Mouse (Mus musculus) heart, postnatal 0 days (tissue): Measurements from ENCODE around the gene Cipc.

ENCODE experiments used
- CTCF ChIP-seq: IDR thresholded peaks from 2 replicates; pipeline ENCODE4 v1.5.1; 2016; ENCODE audit warnings: antibody characterized with exemption, control low read depth, low read depth
- EP300 ChIP-seq: IDR thresholded peaks from 2 replicates; pipeline ENCODE4 v1.6.1; 2016; ENCODE audit warnings: antibody characterized with exemption, low read depth

DNA sequence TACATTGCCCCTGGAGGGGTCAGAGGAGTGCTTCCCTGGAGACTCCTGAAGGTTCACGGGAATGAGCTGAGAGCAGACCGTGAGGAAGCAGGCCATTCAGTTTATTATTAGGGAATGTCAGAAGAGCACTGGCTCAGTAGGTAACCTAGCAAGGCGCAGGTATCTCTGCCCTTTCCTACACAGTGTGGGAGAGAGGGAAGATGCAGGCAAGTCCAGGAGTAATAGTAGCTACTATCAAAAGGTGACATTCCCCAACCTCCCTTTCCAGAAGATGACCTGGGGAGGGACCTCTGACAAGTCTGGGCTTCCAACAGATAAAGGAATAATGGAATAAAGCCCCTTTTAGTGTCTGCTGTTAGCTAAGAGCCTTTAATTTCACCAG lies 22.4 kb downstream of the Cipc start:
- TF ChIP-seq CTCF (no peak), EP300 (no peak)
